ENCODE assay signal across 8 mouse cellular contexts in the genomic region with DNA sequence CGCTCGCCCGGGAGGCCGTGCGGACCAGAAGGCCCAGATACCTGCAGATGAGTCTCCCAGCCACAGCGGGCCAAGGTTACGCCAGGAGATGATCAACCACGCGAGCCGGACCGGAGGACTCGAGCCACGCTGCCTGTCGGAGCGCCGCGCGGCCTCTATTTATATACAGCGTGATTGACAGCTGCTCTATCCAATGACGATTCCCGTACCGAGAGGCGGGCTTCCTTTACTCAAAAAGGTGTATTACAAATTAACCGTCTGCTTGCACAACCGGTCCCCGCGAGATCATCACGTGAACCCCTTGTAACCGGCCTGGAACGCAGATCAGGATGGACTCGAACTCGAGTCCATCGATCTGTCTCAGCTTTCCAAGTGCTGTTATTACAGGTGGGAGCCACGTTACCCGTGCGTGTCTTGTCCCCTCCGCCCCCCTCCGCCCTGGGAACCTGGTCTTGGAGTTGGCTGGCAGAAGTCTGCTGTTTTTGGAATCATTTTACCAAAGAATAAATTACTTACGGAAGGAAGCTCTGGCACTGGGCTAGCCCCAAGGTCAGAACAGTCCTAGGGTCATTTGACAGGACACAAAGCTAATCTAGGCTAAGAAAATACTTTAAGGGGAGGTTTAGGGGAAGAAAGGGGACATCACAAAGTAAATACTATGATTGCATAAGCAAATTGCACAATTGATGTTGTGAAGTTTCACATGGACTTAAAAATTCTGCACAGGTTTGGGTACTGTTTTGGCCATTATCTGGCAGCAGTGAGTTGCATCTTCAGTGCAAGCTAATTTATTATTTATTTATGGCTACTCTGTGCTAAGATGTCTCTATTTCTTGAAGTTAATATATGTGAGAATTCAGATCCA. TPM values are rescaled to one million over a fixed set of nuclear protein-coding genes. Genes with fewer than 3 reads are reported as not detected.
A peak's percentile ranks its signal among the peaks of the same experiment; 100 is the strongest.
DNase-seq lines count a peak whose midpoint lies in the region; ATAC-seq and TF ChIP-seq lines count a peak whose summit lies in the region.

A gene (minus strand): TSS at position 131 of the 865 bp plus-strand sequence.

- H3K4me2 ChIP-seq in forebrain, embryonic 12.5 days: peak within 1 kb of the TSS; percentile 94
- peak within 1 kb of the TSS; percentile 84 for H3K4me2 ChIP-seq in heart, postnatal 0 days (ENCODE audit: low read depth, low read length)
- peak within 1 kb of the TSS; percentile 90 for H3K4me2 ChIP-seq in liver, embryonic 16.5 days (ENCODE audit: low read depth, low read length)
- H3K4me2 ChIP-seq in neural tube, embryonic 13.5 days: peak within 1 kb of the TSS; percentile 91

- peak; percentile 99 for TF ChIP-seq POLR2A in testis, adult 2 months (IDR thresholded peaks at IDR 0.05; ENCODE audit: control insufficient read depth, low read depth, low read length)

- peak; percentile 96 for DNase-seq in c-Kit-positive CD71-positive TER-119-positive erythroid progenitor cells, embryonic 14.5 days (ENCODE audit: low spot score)
- DNase-seq in heart, postnatal 0 days (ENCODE audit: low spot score): peak; percentile 85
- DNase-seq in kidney, postnatal 4 days: peak; percentile 94 to 96

- peak within 1 kb of the TSS; percentile 91 for H3K9ac ChIP-seq in forebrain, embryonic 12.5 days
- H3K9ac ChIP-seq in heart, postnatal 0 days (replicated peaks; ENCODE audit: low read depth, low read length): peak within 1 kb of the TSS; percentile 87
- peak within 1 kb of the TSS; percentile 93 for H3K9ac ChIP-seq in liver, embryonic 16.5 days (ENCODE audit: low read depth, low read length)
- peak within 1 kb of the TSS; percentile 89 for H3K9ac ChIP-seq in neural tube, embryonic 13.5 days

- peaks cover 76% of the 10 kb centered on the region for H3K4me1 ChIP-seq in E14TG2a.4 (replicated peaks; ENCODE audit: low read depth, low read length)
- peaks cover 14% of the 10 kb centered on the region for H3K4me1 ChIP-seq in forebrain, embryonic 12.5 days
- peaks cover 11% of the 10 kb centered on the region for H3K4me1 ChIP-seq in heart, postnatal 0 days (ENCODE audit: control insufficient read depth, insufficient read depth)
- H3K4me1 ChIP-seq in liver, embryonic 16.5 days (ENCODE audit: control insufficient read depth, low read depth, low read length): peaks cover 33% of the 10 kb centered on the region
- peaks cover 30% of the 10 kb centered on the region for H3K4me1 ChIP-seq in neural tube, embryonic 13.5 days (replicated peaks)
- peaks cover 10% of the 10 kb centered on the region for H3K4me1 ChIP-seq in testis, adult 2 months (ENCODE audit: control insufficient read depth, insufficient read depth, low read length)

- TF ChIP-seq CTCF in E14TG2a.4 (conservative IDR thresholded peaks at IDR 0.05; ENCODE audit: low read length): no peak
- TF ChIP-seq CTCF in heart, postnatal 0 days (IDR thresholded peaks at IDR 0.05; ENCODE audit: low read depth): no peak
- TF ChIP-seq CTCF in testis, adult 2 months (IDR thresholded peaks at IDR 0.05; ENCODE audit: control insufficient read depth, insufficient read depth, insufficient replicate concordance, low read depth, low read length): no peak

- peaks cover 30% of the 10 kb centered on the region for H3K36me3 ChIP-seq in E14TG2a.4 (ENCODE audit: insufficient read depth, low read length)
- H3K36me3 ChIP-seq in forebrain, embryonic 12.5 days (replicated peaks): peaks cover 17% of the 10 kb centered on the region
- H3K36me3 ChIP-seq in heart, postnatal 0 days (replicated peaks; ENCODE audit: control insufficient read depth, insufficient read depth, low read length): peaks cover 16% of the 10 kb centered on the region
- peaks cover 4% of the 10 kb centered on the region for H3K36me3 ChIP-seq in liver, embryonic 16.5 days (ENCODE audit: control insufficient read depth, insufficient read depth)
- peaks cover 25% of the 10 kb centered on the region for H3K36me3 ChIP-seq in neural tube, embryonic 13.5 days
- H3K36me3 ChIP-seq in testis, adult 2 months (ENCODE audit: control insufficient read depth, insufficient read depth, low read length): peaks cover 2% of the 10 kb centered on the region

- H3K27me3 ChIP-seq in E14TG2a.4 (ENCODE audit: insufficient read depth, low read length): no peaks in the 10 kb centered on the region
- H3K27me3 ChIP-seq in forebrain, embryonic 12.5 days: no peaks in the 10 kb centered on the region
- H3K27me3 ChIP-seq in heart, postnatal 0 days (ENCODE audit: control insufficient read depth, insufficient read depth, low read length): no peaks in the 10 kb centered on the region
- H3K27me3 ChIP-seq in liver, embryonic 16.5 days (ENCODE audit: control insufficient read depth, insufficient read depth, low read depth, low read length): no peaks in the 10 kb centered on the region
- no peaks in the 10 kb centered on the region for H3K27me3 ChIP-seq in neural tube, embryonic 13.5 days
- H3K27me3 ChIP-seq in testis, adult 2 months (ENCODE audit: control insufficient read depth, insufficient read depth, low read length): no peaks in the 10 kb centered on the region

- 3% methylated on average over 39 of the region's 39 CpGs for WGBS in forebrain, embryonic 12.5 days
- WGBS in heart, postnatal 0 days: 1% methylated on average over 39 of the region's 39 CpGs
- 3% methylated on average over 39 of the region's 39 CpGs for WGBS in liver, embryonic 16.5 days (ENCODE audit: insufficient replicate concordance)
- 3% methylated on average over 39 of the region's 39 CpGs for WGBS in neural tube, embryonic 13.5 days

- no peak for TF ChIP-seq EP300 in heart, postnatal 0 days (IDR thresholded peaks at IDR 0.05; ENCODE audit: low read depth)

- ATAC-seq in forebrain, embryonic 12.5 days (ENCODE audit: low FRiP score): peak; percentile 91
- peak; percentile 90 for ATAC-seq in heart, postnatal 0 days (ENCODE audit: insufficient read depth, low read depth)
- ATAC-seq in liver, embryonic 16.5 days (ENCODE audit: low read depth): peak; percentile 87
- ATAC-seq in neural tube, embryonic 13.5 days (ENCODE audit: low read depth): peak; percentile 90

- H3K4me3 ChIP-seq in E14TG2a.4 (replicated peaks; ENCODE audit: low read length): peak within 1 kb of the TSS; percentile 98
- peak within 1 kb of the TSS; percentile 83 for H3K4me3 ChIP-seq in forebrain, embryonic 12.5 days (replicated peaks)
- H3K4me3 ChIP-seq in heart, postnatal 0 days (ENCODE audit: low read depth, low read length): peak within 1 kb of the TSS; percentile 80
- H3K4me3 ChIP-seq in liver, embryonic 16.5 days (ENCODE audit: low read depth, low read length): peak within 1 kb of the TSS; percentile 89
- H3K4me3 ChIP-seq in neural tube, embryonic 13.5 days: peak within 1 kb of the TSS; percentile 85
- H3K4me3 ChIP-seq in testis, adult 2 months (ENCODE audit: control insufficient read depth, low read depth, low read length): peak within 1 kb of the TSS; percentile 95

- no peaks in the 10 kb centered on the region for H3K9me3 ChIP-seq in E14TG2a.4 (ENCODE audit: low read length)
- no peaks in the 10 kb centered on the region for H3K9me3 ChIP-seq in forebrain, embryonic 12.5 days
- H3K9me3 ChIP-seq in heart, postnatal 0 days (replicated peaks; ENCODE audit: control insufficient read depth, low read length): no peaks in the 10 kb centered on the region
- H3K9me3 ChIP-seq in liver, embryonic 16.5 days (replicated peaks; ENCODE audit: control insufficient read depth, low read length): no peaks in the 10 kb centered on the region
- no peaks in the 10 kb centered on the region for H3K9me3 ChIP-seq in neural tube, embryonic 13.5 days

- peak within 1 kb of the TSS; percentile 80 for H3K27ac ChIP-seq in forebrain, embryonic 12.5 days
- H3K27ac ChIP-seq in heart, postnatal 0 days (ENCODE audit: low read depth): peak within 1 kb of the TSS; percentile 91
- peak within 1 kb of the TSS; percentile 91 for H3K27ac ChIP-seq in liver, embryonic 16.5 days (ENCODE audit: low read length)
- peak within 1 kb of the TSS; percentile 90 for H3K27ac ChIP-seq in neural tube, embryonic 13.5 days (replicated peaks)
- peak within 1 kb of the TSS; percentile 86 for H3K27ac ChIP-seq in testis, adult 2 months (ENCODE audit: control insufficient read depth, insufficient read depth, low read depth, low read length)

RNA-seq across cellular contexts. Expression of the gene that starts here (rescaled TPM):
- polyA plus RNA-seq in forebrain, embryonic 12.5 days (2016; fragmentation: Nextera tagmentation; extraction: Ambion mirVana): 73.7 and 81.6 TPM in 2 replicates
- 76.5 and 78.0 TPM in 2 replicates for total RNA-seq in heart, postnatal 0 days (2014; rRNA removed; ENCODE audit: low replicate concordance)
- polyA plus RNA-seq in heart, postnatal 0 days (2015; fragmentation: Nextera tagmentation; extraction: Ambion mirVana): 51.8 and 55.7 TPM in 2 replicates
- polyA plus RNA-seq in liver, embryonic 16.5 days (2015; fragmentation: Nextera tagmentation; extraction: Ambion mirVana): 164 and 180 TPM in 2 replicates
- polyA plus RNA-seq in neural tube, embryonic 13.5 days (2015; fragmentation: Nextera tagmentation; extraction: Ambion mirVana): 61.4 and 65.2 TPM in 2 replicates
- 79.1 and 84.0 TPM in 2 replicates for polyA plus RNA-seq in testis, adult 2 months (2012; rRNA removed)

Comparison
In these comparisons a context has a peak if more than half of its experiments do, and no peak if none do; other contexts are left out.
1. Peak in every context shown above with its lines: DNase-seq, ATAC-seq, H3K4me3 ChIP-seq and H3K27ac ChIP-seq.